Mouse (Mus musculus) CH12.LX (cell line): ENCODE data around the gene Zc3h6. TPM values are rescaled to one million over a fixed set of nuclear protein-coding genes. Genes with fewer than 3 reads are reported as not detected.
A peak's percentile ranks its signal among the peaks of the same experiment; 100 is the strongest.

Experiments
- DNase-seq: peaks from one replicate; pipeline ENCODE4 v3.0.0-alpha.2; 2013; ENCODE audit errors: extremely low read depth
- H3K27ac ChIP-seq: 2 replicates; pipeline ENCODE4 v1.5.1; 2012; ENCODE audit warnings: low read depth, mild to moderate bottlenecking, control low read depth, moderate library complexity; ENCODE audit not compliant: insufficient read depth
- H3K27me3 ChIP-seq: replicated peaks from 2 replicates; pipeline ENCODE3; 2012; ENCODE audit warnings: inconsistent platforms
- H3K36me3 ChIP-seq, 2 experiments: replicated peaks in 1 of 2; 2 replicates each; pipeline versions ENCODE3 to v1.6.1; 2012; ENCODE audit warnings: inconsistent platforms in 1 of 2, low read length in 1 of 2, mild to moderate bottlenecking in 1 of 2, mixed read lengths in 1 of 2, moderate library complexity in 1 of 2; ENCODE audit not compliant: control insufficient read depth in 1 of 2, insufficient read depth in 1 of 2
- H3K4me1 ChIP-seq, 2 experiments: 2 replicates each; pipeline ENCODE4 v1.6.1; 2012; ENCODE audit warnings: inconsistent platforms in 1 of 2, moderate library complexity in 1 of 2; ENCODE audit not compliant: insufficient read depth in 2 of 2, control insufficient read depth in 1 of 2
- H3K4me2 ChIP-seq: 2 replicates; pipeline ENCODE4 v1.6.1; 2012; ENCODE audit warnings: low read depth, mild to moderate bottlenecking, control low read depth; ENCODE audit not compliant: poor library complexity, insufficient read depth, severe bottlenecking
- H3K4me3 ChIP-seq, 3 experiments: fragments of 150-350 bp in 1 of 3; sonication (generic) in 1 of 3; replicated peaks in 1 of 3; 2 replicates each; pipeline versions ENCODE3 to v1.5.1; 2011 to 2012; ENCODE audit warnings: low read depth in 2 of 3, low read length in 2 of 3, mild to moderate bottlenecking in 2 of 3, moderate library complexity in 2 of 3, control low read depth in 1 of 3, improper control_type of control experiment in 1 of 3, inconsistent platforms in 1 of 3, mixed read lengths in 1 of 3; ENCODE audit not compliant: poor library complexity in 1 of 3
- H3K79me2 ChIP-seq: replicated peaks from 2 replicates; pipeline ENCODE4 v1.6.1; 2012; ENCODE audit warnings: mild to moderate bottlenecking, moderate library complexity; ENCODE audit not compliant: control insufficient read depth, poor library complexity, insufficient read depth, severe bottlenecking; ENCODE audit errors: extremely low read depth
- H3K9ac ChIP-seq: 2 replicates; pipeline ENCODE4 v1.6.1; 2012; ENCODE audit warnings: low read depth, mild to moderate bottlenecking, control low read depth, moderate library complexity; ENCODE audit not compliant: insufficient read depth
- H3K9me3 ChIP-seq: replicated peaks from 2 replicates; pipeline ENCODE3; 2012; ENCODE audit warnings: low read length, inconsistent platforms, mixed read lengths
- BHLHE40 ChIP-seq: IDR thresholded peaks from 2 replicates; pipeline ENCODE4 v1.6.1; 2011; ENCODE audit warnings: mild to moderate bottlenecking, low read depth, low read length, improper control_type of control experiment
- CHD1 ChIP-seq: IDR thresholded peaks from 2 replicates; pipeline ENCODE4 v1.6.1; 2012; ENCODE audit warnings: low read depth, low read length, improper control_type of control experiment, inconsistent platforms
- CTCF ChIP-seq, 2 experiments: IDR thresholded peaks in 1 of 2; conservative IDR thresholded peaks in 1 of 2; 2 replicates each; pipeline ENCODE4 v1.5.1; 2011 to 2012; ENCODE audit warnings: low read depth in 2 of 2, low read length in 2 of 2, improper control_type of control experiment in 1 of 2, inconsistent platforms in 1 of 2, mild to moderate bottlenecking in 1 of 2, moderate library complexity in 1 of 2
- EP300 ChIP-seq: IDR thresholded peaks from 2 replicates; pipeline ENCODE4 v1.6.1; 2011; ENCODE audit warnings: low read length, improper control_type of control experiment
- GABPA ChIP-seq: IDR thresholded peaks from 2 replicates; pipeline ENCODE4 v1.6.1; 2012; ENCODE audit warnings: low read depth, low read length, improper control_type of control experiment, inconsistent platforms; ENCODE audit not compliant: insufficient replicate concordance
- JUN ChIP-seq: IDR thresholded peaks from 2 replicates; pipeline ENCODE4 v1.6.1; 2011; ENCODE audit warnings: low read depth, mild to moderate bottlenecking, low read length, improper control_type of control experiment, moderate library complexity; ENCODE audit not compliant: insufficient read depth
- MEF2A ChIP-seq: IDR thresholded peaks from 2 replicates; pipeline ENCODE4 v1.6.1; 2014; ENCODE audit warnings: low read depth, mild to moderate bottlenecking, inconsistent platforms, low read length, improper control_type of control experiment, borderline replicate concordance
- PAX5 ChIP-seq: IDR thresholded peaks from 2 replicates; pipeline ENCODE4 v1.6.1; 2012; ENCODE audit warnings: low read length, inconsistent platforms, mixed read lengths
- RAD21 ChIP-seq: IDR thresholded peaks from 2 replicates; pipeline ENCODE4 v1.6.1; 2011; ENCODE audit warnings: low read depth, mild to moderate bottlenecking, low read length, improper control_type of control experiment, moderate library complexity
- RCOR1 ChIP-seq: conservative IDR thresholded peaks from 2 replicates; pipeline ENCODE4 v1.6.1; 2012; ENCODE audit warnings: low read depth, mild to moderate bottlenecking, inconsistent platforms, low read length, improper control_type of control experiment
- SMC3 ChIP-seq: IDR thresholded peaks from 2 replicates; pipeline ENCODE4 v1.6.1; 2011; ENCODE audit warnings: low read depth, low read length, improper control_type of control experiment
- TBP ChIP-seq: conservative IDR thresholded peaks from 2 replicates; pipeline ENCODE4 v1.6.1; 2011; ENCODE audit warnings: low read depth, low read length, improper control_type of control experiment
- UBTF ChIP-seq: IDR thresholded peaks from 2 replicates; pipeline ENCODE4 v1.6.1; 2012; ENCODE audit warnings: low read depth, mild to moderate bottlenecking, inconsistent platforms, low read length, improper control_type of control experiment, moderate library complexity
- USF1 ChIP-seq: IDR thresholded peaks from 2 replicates; pipeline ENCODE4 v1.6.1; 2014; ENCODE audit warnings: low read depth, mild to moderate bottlenecking, inconsistent platforms, low read length, improper control_type of control experiment
- ZNF384 ChIP-seq: IDR thresholded peaks from 2 replicates; pipeline ENCODE4 v1.6.1; 2012; ENCODE audit warnings: low read depth, low read length, improper control_type of control experiment, inconsistent platforms
- dilution Hi-C: fragments of 300-500 bp; cut with MboI; formaldehyde crosslinking; loops from 2 replicates; pipeline ENCODE4 v1.14.3; 2020; ENCODE audit warnings: low sequenced_read_pairs; ENCODE audit not compliant: extremely low pct_unique_long_range_greater_than_20kb, extremely low pct_ligation_motif_present
- in situ Hi-C: fragments of 300-500 bp; cut with MboI; formaldehyde crosslinking; loops from 3 replicates; pipeline ENCODE4 v1.14.3; 2019; ENCODE audit warnings: low sequenced_read_pairs, low pct_ligation_motif_present, low pct_unique_long_range_greater_than_20kb, mixed read lengths
- polyA plus RNA-seq: library from polyadenylated mRNA; unstranded; fragments of >175 nt; gene quantifications from 2 replicates; pipeline ENCODE4 v1.2.1, GENCODE M21; 2012; ENCODE audit warnings: low read depth; ENCODE audit not compliant: insufficient read length
- total RNA-seq, 2 experiments: library from RNA; depleted of rRNA; stranded (reverse); fragments of 300-350 nt in 1 of 2; fragments of >200 nt in 1 of 2; gene quantifications; 2 replicates each; pipeline ENCODE4 v1.2.3; 2012 to 2014

Gene Zc3h6
- total and polyA plus RNA-seq, 3 experiments = 0.59 to 0.72 (median 0.64) TPM

DNA sequence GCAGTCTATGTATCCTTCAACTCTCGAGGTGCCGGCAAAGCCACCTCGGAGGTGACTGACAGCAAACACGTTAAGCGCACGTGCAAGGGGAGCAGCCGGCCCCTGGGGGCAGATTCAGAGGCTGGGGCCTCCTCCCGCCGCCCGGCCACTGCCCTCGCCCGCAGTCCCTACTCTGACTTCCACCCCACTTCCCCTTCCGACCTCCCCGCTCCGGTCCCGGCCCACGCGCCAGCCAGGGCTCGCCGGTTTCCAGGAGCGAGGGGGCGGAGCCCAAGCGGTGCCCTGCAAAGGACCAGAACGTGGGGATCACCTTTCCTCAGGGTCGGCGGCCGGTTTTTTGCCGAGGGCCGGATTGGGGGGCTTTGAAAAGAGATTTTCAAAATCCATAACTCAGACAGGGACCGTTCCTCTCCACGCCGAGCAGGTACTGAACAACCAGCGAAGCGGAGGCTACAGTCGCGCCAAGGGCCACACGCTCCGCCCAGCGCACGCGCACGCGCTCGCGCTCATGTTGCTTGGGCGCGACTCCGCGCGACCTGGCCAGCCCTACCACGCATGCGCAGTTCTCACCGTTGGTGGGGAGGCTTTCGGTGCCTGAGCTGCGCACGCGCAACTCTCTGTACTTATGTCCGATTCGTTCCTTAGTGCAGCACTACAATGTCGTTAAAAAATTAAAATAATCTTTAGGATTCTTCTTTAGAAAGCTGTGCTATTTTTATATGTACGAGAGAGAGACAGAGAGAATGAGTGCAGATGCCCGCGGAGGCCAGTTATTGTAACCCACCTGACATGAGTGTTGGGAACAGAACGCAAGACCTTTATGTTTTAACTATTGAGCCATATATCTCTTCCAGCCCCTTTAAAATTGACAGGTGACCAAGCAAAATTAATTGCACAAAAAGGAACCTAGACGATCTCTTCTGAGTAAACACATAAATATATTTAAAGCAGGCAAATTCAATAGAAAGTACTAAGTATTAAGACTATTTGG is 23.4 kb upstream of the Zc3h6 start, which contains the start of gene Zc3h8 (continued):
- TF ChIP-seq SMC3 = no peak

DNA sequence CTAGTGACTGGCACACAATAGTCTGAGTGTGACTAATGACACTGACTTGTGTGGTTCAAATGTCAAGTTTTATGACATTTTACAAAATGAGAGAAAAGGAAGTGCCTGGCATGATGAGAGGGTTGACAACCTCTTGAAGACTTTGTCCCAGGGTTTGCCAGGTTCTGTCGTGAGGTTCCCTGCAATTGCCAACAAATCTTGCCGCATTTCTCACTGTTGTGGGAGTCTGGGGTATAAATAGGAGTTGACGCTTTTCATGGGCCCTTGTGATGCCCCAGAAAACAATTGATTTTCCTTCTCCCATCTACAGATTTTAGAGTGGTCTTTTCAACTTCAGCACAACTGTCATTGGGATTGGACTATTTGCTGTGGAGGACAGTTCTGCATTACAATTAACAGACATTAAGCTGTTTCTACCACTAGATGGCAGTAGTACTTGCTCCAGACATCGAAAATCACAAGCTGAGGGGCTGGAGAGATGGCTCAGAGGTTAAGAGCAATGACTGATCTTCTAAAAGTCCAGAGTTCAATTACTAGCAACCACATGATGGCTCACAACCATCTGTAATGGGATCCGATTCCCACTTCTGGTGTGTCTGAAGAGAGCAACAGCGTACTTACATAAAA is 19.1 kb upstream of the Zc3h6 start:
- peak; percentile 82 for TF ChIP-seq SMC3
- peak; percentile 80 for TF ChIP-seq RAD21
- TF ChIP-seq JUN = no peak
- TF ChIP-seq BHLHE40 = no peak
- peak; percentile 68 to 89 for TF ChIP-seq CTCF (conservative IDR thresholded peaks at IDR 0.05 in 1 of 2, IDR thresholded peaks at IDR 0.05 in 1 of 2; ENCODE audit: low read depth in 2 of 2, low read length in 2 of 2)
- dilution Hi-C loops = no loop called here

DNA sequence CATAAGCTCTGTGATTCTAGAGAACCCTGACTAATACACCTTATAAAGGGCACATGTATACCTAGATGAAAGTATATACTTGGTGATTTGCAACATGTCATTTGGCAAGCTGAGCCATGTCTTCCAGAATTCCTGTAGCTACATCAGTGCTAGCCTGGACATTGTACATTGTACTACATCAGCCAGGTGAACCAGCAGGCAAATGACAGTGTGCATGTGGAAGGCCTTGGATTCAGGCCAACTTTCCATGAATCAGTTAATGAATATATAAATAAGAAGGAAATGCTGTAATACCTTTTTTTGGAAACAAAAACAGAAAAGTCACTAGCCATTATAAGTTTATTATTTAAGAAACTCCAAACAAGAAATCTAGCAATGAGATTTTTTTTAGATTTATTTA is 13.0 kb upstream of the Zc3h6 start:
- Histone ChIP-seq H3K4me1 (no peaks in the 10 kb centered on the region), H3K9ac (no peak overlapping the region), H3K9me3 (no peaks in the 10 kb centered on the region), H3K4me2 (no peak overlapping the region), H3K36me3 (no peaks in the 10 kb centered on the region), H3K27ac (no peak overlapping the region), H3K4me3 (no peak overlapping the region), H3K79me2 (no peaks in the 10 kb centered on the region), H3K27me3 (no peaks in the 10 kb centered on the region)
- dilution Hi-C loops = no loop called here
- in situ Hi-C loops = no loop called here
- TF ChIP-seq UBTF (no peak), MEF2A (no peak), GABPA (no peak), USF1 (no peak), ZNF384 (no peak), BHLHE40 (no peak), RCOR1 (no peak), EP300 (no peak), TBP (no peak), PAX5 (no peak), CHD1 (no peak)
- no peak for DNase-seq

More for the DNA sequence above, 19.1 kb upstream of the Zc3h6 start:
- no peaks in the 10 kb centered on the region for H3K9me3 ChIP-seq
- no peak overlapping the region for H3K4me3 ChIP-seq
- no peaks in the 10 kb centered on the region for H3K27me3 ChIP-seq
- no peak overlapping the region for H3K4me2 ChIP-seq
- H3K27ac ChIP-seq = no peak overlapping the region
- no peaks in the 10 kb centered on the region; the same call in 1 of the 2 replicates for H3K79me2 ChIP-seq
- no peaks in the 10 kb centered on the region; a peak in 2 of 4 replicates for H3K4me1 ChIP-seq
- peak; percentile 65 for DNase-seq
- no peak overlapping the region for H3K9ac ChIP-seq
- H3K36me3 ChIP-seq = no peaks in the 10 kb centered on the region
- in situ Hi-C loops = loop anchor here (25.0 kb wide), 1 partner anchor 314 kb away; no protein-coding TSS in a partner anchor
